Mouse (Mus musculus) CH12.LX (cell line): Measurements from ENCODE around the gene Nxnl2.

ENCODE experiments used
- POLR2A ChIP-seq: IDR thresholded peaks from 2 replicates; pipeline ENCODE4 v1.6.1; 2011; ENCODE audit warnings: low read depth, mild to moderate bottlenecking, improper control_type of control experiment, low read length
- UBTF ChIP-seq: IDR thresholded peaks from 2 replicates; pipeline ENCODE4 v1.6.1; 2012; ENCODE audit warnings: low read depth, mild to moderate bottlenecking, inconsistent platforms, low read length, improper control_type of control experiment, moderate library complexity

DNA sequence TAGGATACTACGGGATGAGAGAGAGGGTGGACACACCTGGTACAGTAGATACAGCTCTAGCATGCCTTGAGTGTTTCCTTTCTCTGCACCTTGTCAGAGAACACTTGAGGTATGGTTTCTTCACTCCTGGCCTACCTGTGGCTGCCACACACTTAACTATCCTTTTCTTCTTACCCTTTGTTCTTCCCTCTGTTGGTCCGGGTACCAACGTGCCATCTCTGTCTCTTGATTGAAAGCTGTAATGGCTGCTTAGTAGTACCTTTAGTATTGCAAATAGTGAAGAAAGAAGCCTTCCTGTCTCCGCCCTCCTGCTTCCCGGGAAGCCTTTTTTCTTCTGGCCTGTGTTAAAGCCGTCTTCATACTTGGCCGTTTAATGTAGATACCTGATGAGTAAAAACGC lies 45.5 kb upstream of the Nxnl2 start:
- no peak for TF ChIP-seq POLR2A
- TF ChIP-seq UBTF, result no peak
